Mouse (Mus musculus): Measurements from ENCODE around the gene Cpsf6. TPM values are rescaled to one million over a fixed set of nuclear protein-coding genes. Genes with fewer than 3 reads are reported as not detected.

Gene Cpsf6
- polyA plus RNA-seq, 1 experiment, result 64.9 TPM

DNA sequence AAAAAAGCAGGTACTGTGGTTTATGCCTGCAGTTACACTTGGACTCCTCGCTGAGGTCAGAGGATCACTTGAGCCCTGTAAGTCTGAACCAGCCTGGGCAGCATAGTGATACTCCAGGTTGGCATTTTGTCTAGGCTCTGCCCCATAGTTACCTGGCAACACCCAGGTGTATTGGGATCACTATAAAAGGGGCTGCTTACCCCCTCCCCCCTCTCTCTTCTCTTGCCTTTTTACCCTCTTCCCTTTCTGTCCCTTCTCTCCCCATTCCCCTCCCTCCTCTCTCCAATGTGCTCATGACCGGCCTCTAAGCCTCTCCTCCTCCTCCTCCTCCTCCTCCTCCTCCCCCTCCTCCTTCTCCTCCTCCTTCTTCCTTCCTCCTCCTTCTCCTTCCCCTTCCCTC, 19.4 kb upstream of the Cpsf6 start:
- WGBS, result 59% methylated on average over 2 of the region's 2 CpGs
- no peak for TF ChIP-seq CTCF (IDR thresholded peaks at IDR 0.05; ENCODE audit: control insufficient read depth, insufficient read depth, low read length)
- no peak for TF ChIP-seq POLR2A (IDR thresholded peaks at IDR 0.05; ENCODE audit: borderline replicate concordance, control insufficient read depth, low read depth, low read length)
- H3K27ac ChIP-seq (ENCODE audit: control insufficient read depth, insufficient read depth, low read depth, low read length, poor library complexity), result no peak overlapping the region
- H3K4me1 ChIP-seq (ENCODE audit: control insufficient read depth, insufficient read depth, low read length), result peaks cover 6% of the 10 kb centered on the region; the same call in 1 of the 2 replicates
- no peak overlapping the region for H3K4me3 ChIP-seq (replicated peaks; ENCODE audit: control insufficient read depth, low read depth, low read length)

DNA sequence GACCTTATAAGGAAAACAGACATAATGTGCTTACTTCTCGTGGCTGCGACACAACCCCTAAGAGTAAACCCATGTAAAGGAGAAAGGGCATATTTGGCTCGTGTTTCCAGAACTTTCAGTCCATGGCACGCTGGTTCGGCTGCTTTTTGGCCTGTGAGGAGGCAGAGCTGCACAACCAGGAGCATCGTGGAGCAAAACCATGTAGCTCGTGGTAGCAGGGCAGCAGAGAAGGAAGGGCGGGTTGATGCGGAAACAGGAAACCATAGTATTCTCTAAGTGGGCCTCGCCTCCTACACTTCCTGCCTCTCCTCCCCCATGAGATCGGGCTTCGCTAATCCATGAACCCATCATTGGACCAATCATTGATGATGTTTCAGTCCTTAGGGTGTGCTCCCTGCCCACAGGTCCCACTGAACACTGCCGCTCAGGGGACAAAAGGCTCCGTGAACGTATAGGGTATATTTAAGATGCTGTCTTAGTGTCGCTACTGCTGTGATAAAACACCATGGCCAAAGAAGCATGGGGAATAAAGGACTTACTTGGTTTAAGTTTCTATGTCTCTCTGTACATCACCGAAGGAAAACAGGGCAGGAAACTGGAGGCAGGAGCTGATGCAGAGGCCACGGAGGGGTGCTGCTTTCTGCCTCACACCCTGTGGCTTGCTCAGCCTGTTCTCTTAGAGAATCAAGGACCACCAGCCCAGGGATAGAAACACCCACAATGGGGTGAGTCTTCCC, 18.4 kb upstream of the Cpsf6 start:
- Histone ChIP-seq H3K4me3 (replicated peaks; ENCODE audit: control insufficient read depth, low read depth, low read length) (no peak overlapping the region), H3K27ac (ENCODE audit: control insufficient read depth, insufficient read depth, low read depth, low read length, poor library complexity) (no peak overlapping the region), H3K4me1 (ENCODE audit: control insufficient read depth, insufficient read depth, low read length) (peaks cover 6% of the 10 kb centered on the region; the same call in 1 of the 2 replicates)
- WGBS, result 52% methylated on average over 18 of the region's 18 CpGs
- TF ChIP-seq POLR2A (IDR thresholded peaks at IDR 0.05; ENCODE audit: borderline replicate concordance, control insufficient read depth, low read depth, low read length), result no peak
- no peak for TF ChIP-seq CTCF (IDR thresholded peaks at IDR 0.05; ENCODE audit: control insufficient read depth, insufficient read depth, low read length)

DNA sequence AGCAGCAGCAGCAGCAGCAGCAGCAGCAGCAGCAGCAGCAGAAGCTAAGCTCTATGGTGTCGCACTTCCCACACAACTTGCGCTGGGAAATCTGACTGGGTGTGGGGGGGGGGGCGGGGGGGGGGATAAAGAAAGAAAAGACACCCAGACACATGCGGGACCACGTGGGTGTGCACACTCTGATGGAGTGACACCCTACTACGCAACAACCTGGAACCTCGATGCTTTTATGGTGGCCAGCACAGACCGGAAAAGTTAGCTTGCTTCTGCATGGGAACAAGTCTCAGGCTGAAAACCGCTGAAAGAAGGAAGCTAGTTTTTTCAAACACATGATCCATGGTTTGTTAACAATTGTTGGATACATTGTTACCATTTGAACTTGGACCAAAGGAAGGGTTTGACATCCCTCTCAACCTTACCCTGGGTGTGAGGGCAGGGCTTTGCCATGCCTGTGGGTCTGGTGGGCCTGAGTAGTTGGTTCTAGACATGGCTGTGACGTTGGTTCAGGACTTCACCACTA, 17.4 kb upstream of the Cpsf6 start:
- H3K4me3 ChIP-seq (replicated peaks; ENCODE audit: control insufficient read depth, low read depth, low read length), result no peak overlapping the region
- H3K27ac ChIP-seq (ENCODE audit: control insufficient read depth, insufficient read depth, low read depth, low read length, poor library complexity), result no peak overlapping the region
- H3K4me1 ChIP-seq (ENCODE audit: control insufficient read depth, insufficient read depth, low read length), result peaks cover 6% of the 10 kb centered on the region; the same call in 1 of the 2 replicates
- no peak for TF ChIP-seq POLR2A (IDR thresholded peaks at IDR 0.05; ENCODE audit: borderline replicate concordance, control insufficient read depth, low read depth, low read length)
- no peak for TF ChIP-seq CTCF (IDR thresholded peaks at IDR 0.05; ENCODE audit: control insufficient read depth, insufficient read depth, low read length)
- 33% methylated on average over 9 of the region's 10 CpGs for WGBS

DNA sequence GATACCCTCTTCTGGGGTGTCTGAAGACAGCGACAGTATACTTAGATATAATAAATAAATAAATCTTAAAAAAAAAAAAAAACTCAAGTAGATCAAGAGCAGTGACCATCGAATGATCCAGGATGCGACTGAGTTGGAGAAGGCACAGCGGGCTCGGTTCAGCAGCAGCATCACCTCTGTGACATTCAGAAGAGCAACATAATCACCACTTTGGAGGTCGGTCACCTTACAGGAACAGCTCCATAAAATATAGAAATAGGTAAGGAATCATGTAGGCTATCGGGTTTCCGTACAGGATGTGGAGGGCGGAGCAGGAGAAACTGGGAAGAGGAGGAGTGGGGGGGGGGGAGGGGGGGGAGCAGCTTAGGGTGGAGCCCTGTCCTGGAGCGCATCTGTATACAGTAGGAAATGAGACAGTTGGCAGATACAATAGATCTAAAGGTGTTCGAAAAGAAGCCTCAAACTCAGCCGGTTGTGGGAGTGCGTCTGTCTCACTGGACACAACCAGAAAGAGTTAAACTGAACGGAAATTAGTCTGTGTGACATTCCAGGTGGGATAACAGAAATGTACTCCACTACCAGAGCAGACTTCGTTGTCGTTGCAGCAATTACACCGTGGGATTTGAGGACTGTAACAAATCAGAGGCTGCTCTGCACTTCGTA, 16.7 kb upstream of the Cpsf6 start:
- no peak overlapping the region for H3K4me3 ChIP-seq (replicated peaks; ENCODE audit: control insufficient read depth, low read depth, low read length)
- no peak overlapping the region for H3K27ac ChIP-seq (ENCODE audit: control insufficient read depth, insufficient read depth, low read depth, low read length, poor library complexity)
- 62% methylated on average over 18 of the region's 18 CpGs for WGBS
- H3K4me1 ChIP-seq (ENCODE audit: control insufficient read depth, insufficient read depth, low read length), result peaks cover 6% of the 10 kb centered on the region; the same call in 1 of the 2 replicates
- TF ChIP-seq POLR2A (IDR thresholded peaks at IDR 0.05; ENCODE audit: borderline replicate concordance, control insufficient read depth, low read depth, low read length), result no peak
- TF ChIP-seq CTCF (IDR thresholded peaks at IDR 0.05; ENCODE audit: control insufficient read depth, insufficient read depth, low read length), result no peak

DNA sequence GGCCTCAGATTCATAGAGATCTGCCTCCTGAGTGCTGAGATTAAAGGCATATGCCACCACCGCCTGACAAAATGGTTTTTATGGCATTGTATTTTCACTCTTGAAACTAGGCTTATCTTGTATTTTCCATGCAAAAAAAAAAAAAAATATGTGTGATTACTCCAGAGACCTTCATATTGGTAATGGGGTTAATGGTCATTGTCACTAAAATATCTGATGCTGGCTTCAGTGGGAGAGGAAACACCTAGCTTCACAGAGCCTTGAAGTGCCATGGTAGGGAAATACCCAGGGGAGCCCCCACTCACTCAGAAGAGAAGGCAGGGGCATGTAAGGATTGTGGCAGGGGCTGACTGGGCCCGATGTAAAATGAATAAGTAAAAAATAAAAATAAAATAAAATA, 16.0 kb upstream of the Cpsf6 start:
- WGBS, result 79% methylated on average over 2 of the region's 2 CpGs
- Histone ChIP-seq H3K4me3 (replicated peaks; ENCODE audit: control insufficient read depth, low read depth, low read length) (no peak overlapping the region), H3K4me1 (ENCODE audit: control insufficient read depth, insufficient read depth, low read length) (peaks cover 6% of the 10 kb centered on the region; the same call in 1 of the 2 replicates), H3K27ac (ENCODE audit: control insufficient read depth, insufficient read depth, low read depth, low read length, poor library complexity) (no peak overlapping the region)
- no peak for TF ChIP-seq CTCF (IDR thresholded peaks at IDR 0.05; ENCODE audit: control insufficient read depth, insufficient read depth, low read length)
- TF ChIP-seq POLR2A (IDR thresholded peaks at IDR 0.05; ENCODE audit: borderline replicate concordance, control insufficient read depth, low read depth, low read length), result no peak

DNA sequence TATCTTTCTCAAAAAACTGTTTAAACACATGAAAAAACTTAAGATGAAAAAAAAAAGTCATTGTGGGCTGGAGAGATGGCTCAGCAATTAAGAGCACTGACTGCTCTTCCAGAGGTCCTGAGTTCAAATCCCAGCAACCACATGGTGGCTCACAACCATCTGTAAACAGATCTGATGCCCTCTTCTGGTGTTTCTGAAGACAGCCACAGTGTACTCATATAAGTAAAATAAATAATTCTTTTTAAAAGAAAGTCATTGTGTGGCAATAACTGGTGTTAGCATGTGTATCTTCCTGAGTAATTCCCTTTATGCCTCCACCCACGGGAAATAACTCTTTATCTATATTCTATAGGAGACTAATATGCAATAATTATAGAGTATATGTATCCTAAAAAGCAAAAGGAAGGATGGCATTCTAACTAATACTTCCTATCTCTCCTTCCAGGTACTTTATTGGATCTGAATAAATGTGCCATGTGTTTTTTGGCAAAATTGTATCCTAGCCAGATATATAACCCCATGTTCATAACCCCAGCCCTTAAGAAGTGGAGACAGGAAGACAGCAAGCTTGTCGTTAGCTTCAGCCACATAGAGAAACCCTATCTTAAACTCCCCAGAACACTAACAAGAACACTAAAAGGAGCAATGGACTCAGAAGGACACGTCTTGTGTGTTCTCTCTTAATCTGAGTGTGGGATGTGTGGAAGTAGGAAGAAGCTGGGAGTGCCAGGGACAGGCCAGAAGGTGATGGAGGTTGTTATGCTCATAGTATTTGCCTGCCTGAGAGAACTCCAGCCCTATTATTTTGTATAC, 15.1 kb upstream of the Cpsf6 start:
- WGBS, result 70% methylated on average over 3 of the region's 3 CpGs
- H3K4me1 ChIP-seq (ENCODE audit: control insufficient read depth, insufficient read depth, low read length), result peaks cover 6% of the 10 kb centered on the region; the same call in 1 of the 2 replicates
- H3K4me3 ChIP-seq (replicated peaks; ENCODE audit: control insufficient read depth, low read depth, low read length), result no peak overlapping the region
- TF ChIP-seq POLR2A (IDR thresholded peaks at IDR 0.05; ENCODE audit: borderline replicate concordance, control insufficient read depth, low read depth, low read length), result no peak
- TF ChIP-seq CTCF (IDR thresholded peaks at IDR 0.05; ENCODE audit: control insufficient read depth, insufficient read depth, low read length), result no peak
- no peak overlapping the region for H3K27ac ChIP-seq (ENCODE audit: control insufficient read depth, insufficient read depth, low read depth, low read length, poor library complexity)

DNA sequence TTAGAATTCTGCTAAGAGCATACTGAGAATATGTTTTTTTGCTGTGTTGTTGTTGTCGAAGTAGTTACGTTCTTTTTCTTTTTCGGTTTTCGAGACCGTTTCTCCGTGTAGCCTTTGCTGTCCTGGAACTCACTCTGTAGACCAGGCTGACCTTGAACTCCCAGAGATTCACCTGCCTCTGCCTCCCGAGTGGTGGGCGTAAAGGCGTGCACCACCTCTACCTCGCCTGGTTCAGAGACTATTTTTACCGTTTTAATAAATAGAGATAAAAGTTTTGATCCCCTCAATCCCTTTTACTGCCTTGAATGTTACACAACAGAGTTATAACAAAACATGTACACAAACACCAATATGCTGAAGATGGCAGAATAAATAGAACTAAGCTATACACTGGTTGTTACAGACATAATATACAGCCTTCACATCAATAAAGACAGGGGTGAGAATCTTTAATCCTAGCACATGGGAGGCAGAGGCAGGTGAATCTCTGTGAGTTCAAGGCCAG, 14.1 kb upstream of the Cpsf6 start:
- H3K4me3 ChIP-seq (replicated peaks; ENCODE audit: control insufficient read depth, low read depth, low read length), result peak overlapping the region; percentile 32
- no peak overlapping the region for H3K27ac ChIP-seq (ENCODE audit: control insufficient read depth, insufficient read depth, low read depth, low read length, poor library complexity)
- TF ChIP-seq CTCF (IDR thresholded peaks at IDR 0.05; ENCODE audit: control insufficient read depth, insufficient read depth, low read length), result no peak
- TF ChIP-seq POLR2A (IDR thresholded peaks at IDR 0.05; ENCODE audit: borderline replicate concordance, control insufficient read depth, low read depth, low read length), result no peak
- WGBS, result 36% methylated on average over 11 of the region's 11 CpGs
- H3K4me1 ChIP-seq (ENCODE audit: control insufficient read depth, insufficient read depth, low read length), result peaks cover 6% of the 10 kb centered on the region; the same call in 1 of the 2 replicates
